Mouse (Mus musculus) hematopoietic multipotent progenitor cell, adult 10-12 weeks (in vitro differentiated cells): ENCODE results near the gene Pik3cg. TPM values are rescaled to one million over a fixed set of nuclear protein-coding genes. Genes with fewer than 3 reads are reported as not detected.

ENCODE experiments used
- polyA plus RNA-seq: library from polyadenylated mRNA; stranded (reverse); fragments of >175 nt; gene quantifications from 2 replicates; pipeline ENCODE4 v1.2.3, GENCODE M21; 2012; ENCODE audit warnings: low replicate concordance

Gene Pik3cg
- polyA plus RNA-seq: 4.3 and 9.3 TPM in 2 replicates

DNA sequence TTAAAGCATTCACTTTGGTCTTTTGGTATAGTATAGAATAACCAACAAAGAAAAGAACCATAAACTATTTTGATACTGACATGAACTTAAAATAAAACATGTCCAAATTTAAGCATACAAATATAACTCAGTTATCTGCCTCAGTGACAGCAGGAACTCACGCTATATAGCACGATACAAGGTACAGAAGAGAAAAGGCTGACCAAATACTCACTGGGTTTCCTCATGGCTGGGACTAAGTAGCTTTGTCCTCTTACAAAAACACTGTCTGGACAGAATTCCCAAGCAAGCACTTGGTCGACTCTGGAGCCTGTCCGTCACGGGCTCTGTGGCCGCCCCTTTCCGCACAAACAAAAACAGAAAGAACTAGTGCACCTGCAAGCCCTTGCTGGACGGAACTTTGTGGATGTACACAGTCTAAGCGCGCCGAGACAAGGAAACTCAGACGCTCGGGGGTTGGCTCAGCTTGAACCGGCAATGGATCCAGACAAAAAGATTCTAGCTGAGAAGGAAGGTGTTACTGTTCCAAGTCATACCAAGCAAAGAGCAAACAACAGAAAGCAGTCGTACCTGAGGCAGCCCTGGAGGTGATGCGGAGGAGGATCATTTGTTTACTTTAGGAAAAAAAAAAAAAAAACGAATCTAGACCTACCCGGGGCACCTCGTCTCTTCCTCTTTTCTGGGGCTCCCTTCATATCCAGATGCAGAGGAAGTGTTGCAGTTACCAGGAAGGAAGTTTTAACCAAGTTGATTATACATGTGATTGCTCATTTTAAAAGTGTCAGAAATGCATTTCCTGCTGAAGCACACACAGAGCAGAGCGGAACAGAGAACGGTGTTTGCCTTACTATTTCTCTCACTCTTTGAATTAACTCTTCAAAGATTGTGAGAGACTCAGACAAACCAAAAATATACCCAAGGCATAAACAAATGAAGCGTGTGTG lies at the start of gene Pik3cg:
TSS of gene Pik3cg (minus strand) at position 712 of the 944 bp plus-strand sequence.

Other genes starting within 250 kb of the Pik3cg start
- 7.7 and 9.2 TPM in 2 replicates for gene Prkar2b, start 147.4 kb downstream of the Pik3cg start, polyA plus RNA-seq
- gene Ccdc71l, start 170.0 kb upstream of the Pik3cg start, polyA plus RNA-seq: 26.6 and 40.5 TPM in 2 replicates